In genomic region chr6:137676581-137676980, GRCm38 (mm10) we compare ENCODE assay signal across 19 mouse cellular contexts. TPM values are rescaled to one million over a fixed set of nuclear protein-coding genes. Genes with fewer than 3 reads are reported as not detected.
DNase-seq lines count a peak whose midpoint lies in the region; ATAC-seq lines count a peak whose summit lies in the region.
"Had no signal": no experiment of that assay in that cellular context is flagged by ENCODE, and none has a peak within 500 bp of the region (broad histone marks: within the 10 kb centered on the region; RNA-seq: fewer than 3 reads in every experiment).

No protein-coding gene starts in this region.

- H3K27me3 ChIP-seq in heart, embryonic 11.5 days (ENCODE audit: control insufficient read depth, insufficient read depth, low read length), result no peaks in the 10 kb centered on the region
- H3K27me3 ChIP-seq: CH12.LX had no signal

- no peak overlapping the region for H3K4me2 ChIP-seq in heart, embryonic 11.5 days

- H3K4me1 ChIP-seq in heart, embryonic 11.5 days (ENCODE audit: control insufficient read depth, insufficient read depth, low read length), result no peaks in the 10 kb centered on the region

- intact Hi-C loops in heart, postnatal 25 days (cut with DNase I), result no loop called here

- 80% methylated on average over 12 of the region's 12 CpGs for WGBS in heart, embryonic 11.5 days (ENCODE audit: insufficient replicate concordance)

- no peaks in the 10 kb centered on the region; the same call in 1 of the 2 replicates for H3K9me3 ChIP-seq in heart, embryonic 11.5 days (replicated peaks; ENCODE audit: control insufficient read depth, low read length)

- no peak for ATAC-seq in heart, embryonic 11.5 days (replicated peaks; ENCODE audit: insufficient number of reproducible peaks, low FRiP score, low TSS enrichment)
- ATAC-seq: activated CD4-positive, CD25-positive, alpha-beta regulatory T cell, adult 4 months; CD4-positive, CD25-positive, alpha-beta regulatory T cell, adult 4 months; Patski had no signal

- no peak overlapping the region for H3K27ac ChIP-seq in heart, embryonic 11.5 days (ENCODE audit: low read depth, low read length)

- H3K4me3 ChIP-seq in heart, embryonic 11.5 days (ENCODE audit: low read depth, low read length), result no peak overlapping the region

- peak; percentile 91 for DNase-seq in heart, adult 11 months
- DNase-seq in heart, postnatal 25 days (ENCODE audit: low spot score), result no peak
- DNase-seq in heart, adult 8-10 months (ENCODE audit: low spot score), result peak; percentile 33
- DNase-seq: adrenal gland, adult 2 months; adrenal gland, adult 8-10 months; adrenal gland, postnatal 10 days; adrenal gland, postnatal 14 days; adrenal gland, postnatal 25 days; adrenal gland, postnatal 36 days; B cell, adult 2 months; cerebellum, adult 11 months; cerebellum, adult 11-12 months; cerebellum, adult 18-20 months had no signal

- H3K36me3 ChIP-seq in heart, embryonic 11.5 days (ENCODE audit: control insufficient read depth, insufficient read depth, low read length), result no peaks in the 10 kb centered on the region
- H3K36me3 ChIP-seq: G1E had no signal

- H3K9ac ChIP-seq in heart, embryonic 11.5 days (ENCODE audit: low read depth, low read length), result no peak overlapping the region

RNA-seq across cellular contexts. Expression of gene Eps8, which starts 21.9 kb away (rescaled TPM):
- total RNA-seq in heart, postnatal 25 days (2021), result 10 to 100 TPM; 14.0 to 17.9 TPM
- 10 to 100 TPM in 3 of 4 experiments, 1 to 10 TPM in 1; 9.3 to 12.2 (median 10.8) TPM for total RNA-seq in heart, adult 8-10 months (2022)
- 18.7 TPM in 2 replicates for polyA plus RNA-seq in heart, embryonic 11.5 days (2014; fragmentation: Nextera tagmentation; extraction: Ambion mirVana)
- polyA plus RNA-seq: G1E had no signal

RNA-seq across cellular contexts. Expression of gene Strap, which starts 58.3 kb away (rescaled TPM):
- total RNA-seq in heart, postnatal 25 days (2021), result 10 to 100 TPM; 84.7 to 88.3 TPM
- 10 to 100 TPM; 80.2 to 90.5 (median 84.3) TPM for total RNA-seq in heart, adult 8-10 months (2022)
- polyA plus RNA-seq in heart, embryonic 11.5 days (2014; fragmentation: Nextera tagmentation; extraction: Ambion mirVana), result 148 and 160 TPM in 2 replicates
